In genomic region chr3:41425863-41426262, GRCm38 (mm10) we compare ENCODE assay signal across 18 mouse cellular contexts.
A peak's percentile ranks its signal among the peaks of the same experiment; 100 is the strongest.
DNase-seq lines count a peak whose midpoint lies in the region; ATAC-seq and TF ChIP-seq lines count a peak whose summit lies in the region.
"Had no signal": no experiment of that assay in that cellular context is flagged by ENCODE, and none has a peak within 500 bp of the region (broad histone marks: within the 10 kb centered on the region; RNA-seq: fewer than 3 reads in every experiment).

No protein-coding gene starts in this region.

- no peak overlapping the region for H3K4me3 ChIP-seq in gastrocnemius, adult 2 months
- H3K4me3 ChIP-seq in midbrain, embryonic 11.5 days (ENCODE audit: low read depth, low read length), result no peak overlapping the region
- H3K4me3 ChIP-seq in midbrain, embryonic 10.5 days, result no peak overlapping the region
- H3K4me3 ChIP-seq in forebrain, embryonic 14.5 days (ENCODE audit: low read depth, low read length), result no peak overlapping the region
- H3K4me3 ChIP-seq: embryonic facial prominence, embryonic 10.5 days; embryonic facial prominence, embryonic 12.5 days; forebrain, embryonic 13.5 days had no signal

- H3K36me3 ChIP-seq in midbrain, embryonic 11.5 days (ENCODE audit: control insufficient read depth, insufficient read depth, low read length), result no peaks in the 10 kb centered on the region
- H3K36me3 ChIP-seq in midbrain, embryonic 10.5 days, result no peaks in the 10 kb centered on the region
- no peaks in the 10 kb centered on the region for H3K36me3 ChIP-seq in forebrain, embryonic 14.5 days (ENCODE audit: control insufficient read depth, insufficient read depth, low read length)
- H3K36me3 ChIP-seq: embryonic facial prominence, embryonic 10.5 days; embryonic facial prominence, embryonic 12.5 days had no signal

- H3K4me2 ChIP-seq in midbrain, embryonic 11.5 days, result no peak overlapping the region
- no peak overlapping the region for H3K4me2 ChIP-seq in forebrain, embryonic 14.5 days (ENCODE audit: low read length)
- H3K4me2 ChIP-seq: embryonic facial prominence, embryonic 12.5 days; forebrain, embryonic 13.5 days had no signal

- peak overlapping the region; percentile 86 for H3K27ac ChIP-seq in gastrocnemius, adult 2 months
- no peak overlapping the region for H3K27ac ChIP-seq in midbrain, embryonic 11.5 days (ENCODE audit: low read depth, low read length)
- no peak overlapping the region for H3K27ac ChIP-seq in midbrain, embryonic 10.5 days (replicated peaks)
- no peak overlapping the region for H3K27ac ChIP-seq in forebrain, embryonic 14.5 days (ENCODE audit: low read depth, low read length)
- H3K27ac ChIP-seq: embryonic facial prominence, embryonic 10.5 days; embryonic facial prominence, embryonic 12.5 days; forebrain, embryonic 13.5 days had no signal

- intact Hi-C loops in gastrocnemius, adult 2 months (cut with DNase I), result no loop called here
- intact Hi-C loops in gastrocnemius, postnatal 36 days (cut with DNase I), result no loop called here

- no peak for TF ChIP-seq CTCF in gastrocnemius, adult 2 months (IDR thresholded peaks at IDR 0.05)

- H3K4me1 ChIP-seq in midbrain, embryonic 11.5 days (ENCODE audit: control insufficient read depth, insufficient read depth, low read length), result peaks cover 2% of the 10 kb centered on the region; the same call in 1 of the 2 replicates
- H3K4me1 ChIP-seq in midbrain, embryonic 10.5 days, result peaks cover 24% of the 10 kb centered on the region
- H3K4me1 ChIP-seq in forebrain, embryonic 14.5 days (ENCODE audit: control insufficient read depth, insufficient read depth, low read length), result 0 out of 2 replicates have a peak, but pooled peaks cover 4% of the 10 kb centered on the region

- no peaks in the 10 kb centered on the region for H3K27me3 ChIP-seq in midbrain, embryonic 11.5 days (ENCODE audit: control insufficient read depth, insufficient read depth, low read length)
- H3K27me3 ChIP-seq in midbrain, embryonic 10.5 days (ENCODE audit: low read depth, poor library complexity, severe bottlenecking), result 0 out of 2 replicates have a peak, but pooled peaks cover 7% of the 10 kb centered on the region
- H3K27me3 ChIP-seq in forebrain, embryonic 14.5 days (replicated peaks; ENCODE audit: control insufficient read depth, insufficient read depth, low read length), result no peaks in the 10 kb centered on the region
- H3K27me3 ChIP-seq: forebrain, embryonic 13.5 days had no signal

- no peak for ATAC-seq in midbrain, embryonic 11.5 days (ENCODE audit: low FRiP score)
- no peak for ATAC-seq in forebrain, embryonic 14.5 days
- ATAC-seq: forebrain, embryonic 13.5 days; forebrain, embryonic 16.5 days had no signal

- H3K9me3 ChIP-seq in midbrain, embryonic 11.5 days (ENCODE audit: control insufficient read depth, low read length), result no peaks in the 10 kb centered on the region
- no peaks in the 10 kb centered on the region for H3K9me3 ChIP-seq in midbrain, embryonic 10.5 days (replicated peaks)
- no peaks in the 10 kb centered on the region for H3K9me3 ChIP-seq in forebrain, embryonic 14.5 days (replicated peaks; ENCODE audit: control insufficient read depth, low read length)
- H3K9me3 ChIP-seq: embryonic facial prominence, embryonic 10.5 days; embryonic facial prominence, embryonic 12.5 days; forebrain, embryonic 13.5 days had no signal

- DNase-seq in gastrocnemius, adult 2 months, result no peak
- no peak for DNase-seq in gastrocnemius, postnatal 36 days
- peak; percentile 69 for DNase-seq in midbrain, embryonic 11.5 days (ENCODE audit: low spot score, missing footprints)
- DNase-seq in midbrain, embryonic 10.5 days (ENCODE audit: low spot score), result no peak
- DNase-seq in skeletal muscle tissue, adult 2 months (ENCODE audit: low read depth, low spot score), result peak; percentile 52
- no peak for DNase-seq in forebrain, embryonic 14.5 days (ENCODE audit: low spot score)
- DNase-seq: adrenal gland, adult 8-10 months; adrenal gland, postnatal 14 days; adrenal gland, postnatal 36 days; cerebellum, adult 11-12 months; cerebellum, adult 2 months; cerebellum, adult 9-10 months; cerebellum, postnatal 10 days; cerebellum, postnatal 25 days had no signal

- no peak overlapping the region for H3K9ac ChIP-seq in midbrain, embryonic 11.5 days (ENCODE audit: low read length)
- no peak overlapping the region for H3K9ac ChIP-seq in forebrain, embryonic 14.5 days (ENCODE audit: low read length)
- H3K9ac ChIP-seq: embryonic facial prominence, embryonic 12.5 days; forebrain, embryonic 13.5 days had no signal

- WGBS in midbrain, embryonic 11.5 days, result 94% methylated on average over 8 of the region's 8 CpGs
- 91% methylated on average over 8 of the region's 8 CpGs for WGBS in midbrain, embryonic 10.5 days
- WGBS in forebrain, embryonic 14.5 days, result 92% methylated on average over 8 of the region's 8 CpGs

Comparison
In these comparisons a context has a peak if more than half of its experiments do, and no peak if none do; other contexts are left out.
1. DNase-seq: peak in midbrain, embryonic 11.5 days (single experiment) and skeletal muscle tissue, adult 2 months (single experiment); none in gastrocnemius, adult 2 months (single experiment), gastrocnemius, postnatal 36 days (0 of 2), midbrain, embryonic 10.5 days (single experiment) and forebrain, embryonic 14.5 days (single experiment).